Mouse (Mus musculus) olfactory bulb, adult 2 months (tissue): ENCODE data around the gene Degs2. TPM values are rescaled to one million over a fixed set of nuclear protein-coding genes. Genes with fewer than 3 reads are reported as not detected.

ENCODE experiments used
- H3K27ac ChIP-seq: fragments of 200-500 bp; 2 replicates; pipeline ENCODE4 v1.5.1; 2012; ENCODE audit warnings: low read depth, low read length; ENCODE audit not compliant: insufficient read depth
- H3K4me1 ChIP-seq: fragments of 200-500 bp; 2 replicates; pipeline ENCODE4 v1.6.1; 2012; ENCODE audit warnings: low read length; ENCODE audit not compliant: control insufficient read depth, insufficient read depth
- H3K4me3 ChIP-seq: fragments of 200-500 bp; 2 replicates; pipeline ENCODE4 v1.5.1; 2012; ENCODE audit warnings: mild to moderate bottlenecking, low read depth, low read length, moderate library complexity; ENCODE audit not compliant: insufficient read depth
- CTCF ChIP-seq: fragments of 200-500 bp; IDR thresholded peaks from 2 replicates; pipeline ENCODE4 v1.5.1; 2012; ENCODE audit warnings: low read depth, mild to moderate bottlenecking, low read length, moderate library complexity; ENCODE audit not compliant: insufficient read depth
- POLR2A ChIP-seq: fragments of 200-500 bp; IDR thresholded peaks from 2 replicates; pipeline ENCODE4 v1.6.1; 2012; ENCODE audit warnings: mild to moderate bottlenecking, low read depth, low read length, moderate library complexity; ENCODE audit not compliant: insufficient read depth
- WGBS: fragments of 180-500 bp; shearing (Covaris S2); methylation state at CpG from one replicate; pipeline ENCODE4 v1.1.7; 2018; 5-methylcytosine and 5-hydroxymethylcytosine counted together
- polyA plus RNA-seq: library from polyadenylated mRNA; stranded (reverse); fragments of >200 nt; gene quantifications from 2 replicates; pipeline ENCODE4 v1.2.4, GENCODE M21; 2012; ENCODE audit warnings: low replicate concordance; ENCODE audit not compliant: missing spikeins, insufficient read depth, insufficient read length

The Degs2 gene
- polyA plus RNA-seq, 1 experiment = not detected

DNA sequence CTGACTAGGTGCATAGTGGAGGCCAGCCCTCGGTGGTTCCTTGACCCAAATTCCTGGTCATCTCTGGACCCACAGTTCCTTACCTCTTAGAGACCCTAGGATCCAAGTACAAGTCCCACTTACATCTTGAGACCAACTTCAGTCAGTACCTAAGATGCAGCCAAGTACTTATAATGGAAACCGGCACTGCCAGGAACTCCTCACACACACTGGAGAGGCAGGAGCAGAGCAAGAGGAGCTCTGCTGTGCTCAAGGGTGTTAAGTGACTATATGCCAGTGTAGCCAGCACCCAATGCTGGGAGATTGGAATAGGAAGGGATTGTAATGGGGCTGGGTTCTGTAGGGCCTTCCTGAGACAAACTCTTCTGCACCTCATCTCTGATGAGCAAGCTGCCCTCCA, 27.2 kb downstream of the Degs2 start:
- TF ChIP-seq CTCF = no peak
- TF ChIP-seq POLR2A = no peak
- Histone ChIP-seq H3K27ac (no peak overlapping the region), H3K4me1 (peaks cover 16% of the 10 kb centered on the region), H3K4me3 (no peak overlapping the region)
- WGBS = 85% methylated on average over 2 of the region's 2 CpGs

DNA sequence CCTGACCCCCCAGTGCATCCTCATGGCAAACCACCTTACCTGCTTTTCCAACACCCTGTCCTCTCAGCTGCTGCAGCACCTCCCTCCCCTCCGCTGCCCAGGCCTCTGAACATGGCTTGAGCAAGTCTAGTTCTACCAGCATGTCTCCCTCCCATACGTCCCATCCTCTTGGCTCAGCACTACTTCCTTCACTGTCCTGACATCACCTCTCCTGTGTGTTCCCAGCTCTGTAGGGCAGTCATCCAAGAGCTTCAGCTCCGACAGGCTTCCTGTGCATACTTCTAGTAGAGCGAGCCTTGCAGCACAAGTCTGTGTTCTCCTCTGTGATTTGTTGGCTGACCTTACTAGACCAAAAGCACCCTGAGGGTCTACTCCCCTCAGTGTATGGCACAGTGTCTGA, 27.6 kb downstream of the Degs2 start:
- 66% methylated on average over 4 of the region's 4 CpGs for WGBS
- Histone ChIP-seq H3K4me1 (peaks cover 16% of the 10 kb centered on the region), H3K27ac (no peak overlapping the region), H3K4me3 (no peak overlapping the region)
- TF ChIP-seq POLR2A = no peak
- TF ChIP-seq CTCF = no peak

DNA sequence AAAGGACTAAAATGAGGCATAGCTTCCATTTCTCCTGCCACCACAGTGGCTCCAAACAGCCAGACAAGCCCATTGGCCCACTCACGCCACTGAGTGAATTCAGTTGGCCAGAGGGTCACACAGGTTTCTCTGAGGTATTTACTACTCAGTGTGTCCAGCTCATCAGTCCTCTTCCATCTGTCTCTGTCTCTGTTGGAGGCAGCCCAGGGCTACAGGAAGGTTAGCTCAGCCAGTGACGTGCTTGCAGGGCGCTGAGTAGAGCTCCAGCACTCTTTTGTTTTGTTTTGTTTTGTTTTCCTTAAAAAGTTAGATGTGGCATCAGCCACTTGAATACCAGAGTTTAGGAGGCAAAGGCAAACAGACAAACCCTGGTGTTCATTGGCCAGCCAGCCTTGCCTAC, 28.6 kb downstream of the Degs2 start:
- TF ChIP-seq POLR2A (no peak), CTCF (no peak)
- 74% methylated on average over 3 of the region's 3 CpGs for WGBS
- H3K4me1 ChIP-seq = peaks cover 20% of the 10 kb centered on the region
- no peak overlapping the region for H3K27ac ChIP-seq
- no peak overlapping the region for H3K4me3 ChIP-seq

DNA sequence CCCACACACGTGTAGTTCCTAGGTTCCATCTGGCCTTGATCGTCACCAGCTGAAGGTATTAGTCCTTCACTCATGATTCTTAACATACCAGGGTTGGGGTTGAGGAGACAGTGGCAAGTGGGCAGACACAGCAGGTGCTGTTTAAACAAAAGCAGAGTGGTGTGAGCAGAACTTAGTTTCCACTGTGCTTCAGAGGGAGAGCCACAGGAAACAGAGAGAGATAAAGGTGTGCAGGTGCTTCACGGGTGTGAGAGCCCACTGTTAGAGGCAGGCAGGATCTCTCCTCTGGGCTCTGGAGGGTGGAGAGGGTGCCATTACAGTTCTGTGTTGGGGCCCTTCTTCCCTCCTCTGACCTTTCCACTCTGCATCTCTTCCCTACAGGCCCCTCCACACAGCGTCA, 29.2 kb downstream of the Degs2 start:
- TF ChIP-seq POLR2A = no peak
- no peak for TF ChIP-seq CTCF
- 94% methylated on average over 4 of the region's 4 CpGs for WGBS

DNA sequence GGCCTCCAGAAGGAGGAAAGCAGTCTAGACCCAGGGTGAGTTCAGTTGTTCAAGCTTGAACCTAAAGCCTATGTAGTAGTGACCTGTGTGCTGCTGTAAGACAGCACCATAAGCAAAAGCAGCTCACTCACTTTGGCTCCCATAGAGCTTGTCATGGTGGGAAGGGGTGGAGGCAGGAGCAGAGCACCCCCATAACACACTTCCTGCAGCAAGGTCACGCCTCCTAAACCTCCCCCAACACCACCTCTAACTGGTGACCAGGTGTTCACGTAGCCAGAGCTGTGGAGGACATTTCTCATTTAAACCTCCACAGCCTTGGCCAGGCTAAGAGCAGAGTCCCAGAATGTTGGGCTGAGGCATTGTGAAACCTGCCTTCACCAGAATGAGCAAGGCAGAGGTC, 30.6 kb downstream of the Degs2 start:
- 96% methylated on average over 2 of the region's 2 CpGs for WGBS
- TF ChIP-seq POLR2A = no peak
- TF ChIP-seq CTCF = no peak
- Histone ChIP-seq H3K4me1 (peaks cover 23% of the 10 kb centered on the region), H3K4me3 (no peak overlapping the region), H3K27ac (no peak overlapping the region)

More for the DNA sequence above, 29.2 kb downstream of the Degs2 start:
- no peak overlapping the region for H3K4me3 ChIP-seq
- H3K4me1 ChIP-seq = peaks cover 22% of the 10 kb centered on the region
- no peak overlapping the region for H3K27ac ChIP-seq

DNA sequence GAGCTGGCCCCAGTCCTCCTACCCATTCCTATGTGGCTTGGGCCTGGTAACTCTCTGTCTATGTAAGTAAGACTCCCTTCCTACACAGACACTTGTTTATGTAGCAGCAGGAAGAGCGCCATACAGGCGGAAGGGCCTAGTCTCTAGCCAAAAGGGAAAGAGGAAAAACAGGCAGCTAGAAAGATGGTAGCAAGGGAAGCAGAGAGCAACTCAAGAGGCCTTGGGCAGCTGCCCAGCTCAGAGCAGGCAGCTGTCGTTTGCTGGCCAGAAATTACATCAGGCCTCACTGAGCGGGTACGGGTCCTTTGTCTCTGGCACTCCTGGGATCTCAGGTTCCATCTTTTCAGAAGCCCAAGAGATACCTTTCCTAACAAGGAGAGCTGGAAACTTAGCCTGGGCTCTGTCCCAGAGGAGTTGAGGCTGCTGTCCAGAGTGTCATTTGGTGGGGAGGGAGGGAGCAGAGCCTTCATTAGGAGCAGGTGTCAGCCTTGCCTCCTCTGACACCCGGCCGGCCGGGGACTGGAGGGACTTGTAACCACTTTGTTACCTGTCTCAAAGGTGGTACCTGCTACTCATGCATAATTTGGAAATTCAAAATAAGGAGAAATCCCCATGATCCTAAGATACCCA, 33.4 kb downstream of the Degs2 start:
- TF ChIP-seq POLR2A (no peak), CTCF (no peak)
- 56% methylated on average over 8 of the region's 8 CpGs for WGBS
- H3K4me3 ChIP-seq = no peak overlapping the region
- H3K4me1 ChIP-seq = peaks cover 16% of the 10 kb centered on the region
- H3K27ac ChIP-seq = no peak overlapping the region

DNA sequence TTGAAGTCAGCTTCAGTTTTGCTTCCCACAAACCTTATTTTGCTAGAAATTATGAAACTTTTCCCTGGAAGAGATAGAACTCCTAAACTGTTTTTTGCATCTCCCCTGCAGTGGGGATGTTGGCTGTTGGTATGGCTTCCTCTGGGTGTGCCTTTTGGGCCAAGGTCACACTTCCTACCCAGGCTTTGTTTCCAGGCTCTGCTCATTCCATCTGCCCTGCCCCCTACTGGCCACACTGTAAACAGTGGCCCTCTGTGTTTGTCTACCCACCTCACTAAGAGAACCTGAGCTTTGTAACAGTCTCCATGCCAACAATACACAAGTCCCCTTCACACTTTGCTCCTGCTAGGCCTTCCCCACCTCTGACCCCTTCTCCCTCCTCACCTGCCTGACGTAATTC, 44.8 kb downstream of the Degs2 start:
- TF ChIP-seq POLR2A (no peak), CTCF (no peak)
- peaks cover 3% of the 10 kb centered on the region; the same call in 1 of the 2 replicates for H3K4me1 ChIP-seq
- no peak overlapping the region for H3K4me3 ChIP-seq
- H3K27ac ChIP-seq = no peak overlapping the region
- WGBS = 89% methylated on average over 1 of the region's 1 CpGs

DNA sequence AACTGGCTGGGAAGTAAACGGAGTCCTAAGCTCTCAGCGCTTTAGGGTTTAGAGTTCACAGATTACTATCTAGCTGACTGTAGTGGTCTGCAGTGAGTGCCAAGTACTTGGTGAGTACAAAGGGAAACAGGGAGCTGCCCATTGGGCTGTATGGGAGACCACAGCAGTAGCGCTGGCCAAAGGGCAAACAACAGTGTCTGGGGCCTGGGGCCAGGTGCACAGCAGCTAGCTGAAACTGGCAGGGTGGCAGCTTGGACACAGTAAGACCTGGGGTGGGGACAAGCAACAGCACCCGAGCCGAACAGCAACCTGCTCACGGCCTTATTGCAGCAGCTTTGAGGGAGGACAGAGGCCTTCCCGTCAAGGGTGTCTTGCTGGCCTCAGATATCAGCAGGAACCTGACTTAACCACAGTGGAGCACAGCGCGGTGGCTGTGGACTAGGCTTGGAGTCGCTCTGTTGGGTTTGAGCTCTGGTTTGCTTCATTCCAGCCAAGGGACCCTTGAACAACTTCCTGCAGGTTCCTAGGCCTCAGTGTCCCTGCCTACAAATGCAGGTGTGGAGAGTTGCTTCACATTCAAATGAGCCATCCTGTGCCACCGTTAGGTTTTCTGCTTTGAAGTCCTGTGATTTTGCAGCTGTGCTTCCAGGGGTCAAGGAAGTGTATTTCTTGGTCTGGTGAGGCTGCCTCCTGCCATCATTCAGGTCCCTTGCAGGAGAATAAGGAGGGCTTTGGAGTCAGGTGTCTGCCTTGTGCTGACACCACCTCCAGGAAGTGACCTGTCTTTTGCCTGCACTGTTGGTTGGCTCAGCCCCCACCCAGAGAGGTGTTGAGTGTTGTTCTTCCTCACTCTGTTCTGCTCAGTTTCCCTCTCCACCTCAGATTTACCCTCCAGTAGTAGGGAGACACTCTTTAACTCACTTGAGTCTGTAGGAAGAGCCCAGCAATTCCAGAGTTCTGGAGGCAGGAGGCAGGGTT, 48.5 kb downstream of the Degs2 start:
- Histone ChIP-seq H3K4me3 (no peak overlapping the region), H3K27ac (no peak overlapping the region), H3K4me1 (peaks cover 8% of the 10 kb centered on the region; the same call in 1 of the 2 replicates)
- 89% methylated on average over 11 of the region's 11 CpGs for WGBS
- TF ChIP-seq POLR2A = no peak
- no peak for TF ChIP-seq CTCF

DNA sequence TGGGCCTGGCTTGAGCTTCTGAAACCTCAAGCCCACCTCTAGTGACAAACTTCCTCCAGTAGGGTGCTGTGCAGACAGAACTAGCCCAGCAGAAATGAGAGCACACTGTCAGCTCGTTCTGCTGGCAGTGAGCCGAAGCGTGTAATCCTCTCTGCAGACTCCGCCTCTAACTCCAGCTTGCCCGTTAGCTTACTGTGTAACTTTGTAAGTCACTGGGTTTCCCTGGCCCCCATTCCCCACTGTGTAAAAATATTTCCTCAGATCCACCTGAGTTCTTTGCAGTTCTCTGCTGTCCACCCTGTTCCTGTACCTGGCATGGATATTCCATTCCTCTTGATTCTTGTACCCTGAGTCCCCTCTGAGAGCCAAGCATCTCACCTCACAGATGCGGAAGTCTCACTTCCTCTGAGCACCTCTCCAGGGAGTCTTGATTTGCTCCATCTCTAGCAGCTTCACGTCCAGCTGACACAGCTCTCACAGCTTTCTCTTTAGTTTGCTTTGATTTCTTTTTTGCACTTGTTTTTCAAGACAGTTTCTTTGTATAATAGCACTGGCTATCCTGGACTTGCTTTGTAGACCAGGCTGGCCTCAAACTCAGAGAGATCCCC, 51.0 kb downstream of the Degs2 start:
- Histone ChIP-seq H3K4me1 (peaks cover 13% of the 10 kb centered on the region; the same call in 1 of the 2 replicates), H3K4me3 (no peak overlapping the region), H3K27ac (no peak overlapping the region)
- 39% methylated on average over 7 of the region's 7 CpGs for WGBS
- no peak for TF ChIP-seq CTCF
- TF ChIP-seq POLR2A = no peak
